Mouse (Mus musculus): ENCODE results near the gene Umodl1. TPM values are rescaled to one million over a fixed set of nuclear protein-coding genes. Genes with fewer than 3 reads are reported as not detected.
A peak's percentile ranks its signal among the peaks of the same experiment; 100 is the strongest.

The Umodl1 gene
- polyA plus RNA-seq, 1 experiment, result 0.01 TPM

GRCm38 (mm10) chr17:31039626-31040025 is 85.2 kb downstream of the Umodl1 start:
- no peaks in the 10 kb centered on the region for H3K36me3 ChIP-seq (ENCODE audit: control insufficient read depth)
- H3K4me3 ChIP-seq (replicated peaks), result no peak overlapping the region
- no peaks in the 10 kb centered on the region for H3K9me3 ChIP-seq (ENCODE audit: control insufficient read depth, low read length)
- 0 out of 2 replicates have a peak, but pooled peaks cover under 1% of the 10 kb centered on the region for H3K27me3 ChIP-seq (ENCODE audit: control insufficient read depth)
- TF ChIP-seq TAL1 (IDR thresholded peaks at IDR 0.05; ENCODE audit: low read length), result no peak
- no peak for TF ChIP-seq GATA1 (IDR thresholded peaks at IDR 0.05; ENCODE audit: low read length)
- H3K4me1 ChIP-seq (ENCODE audit: control insufficient read depth), result peaks cover 30% of the 10 kb centered on the region

- peaks cover 25% of the 10 kb centered on the region for H3K4me1 ChIP-seq (ENCODE audit: control insufficient read depth)
These were observed 86.0 kb downstream of the Umodl1 start for GRCm38 (mm10) chr17:31040421-31040820.

GRCm38 (mm10) chr17:31042751-31043150 is 88.3 kb downstream of the Umodl1 start:
- H3K36me3 ChIP-seq (ENCODE audit: control insufficient read depth), result no peaks in the 10 kb centered on the region
- peaks cover 20% of the 10 kb centered on the region for H3K4me1 ChIP-seq (ENCODE audit: control insufficient read depth)
- H3K9me3 ChIP-seq (ENCODE audit: control insufficient read depth, low read length), result no peaks in the 10 kb centered on the region
- TF ChIP-seq GATA1 (IDR thresholded peaks at IDR 0.05; ENCODE audit: low read length) (no peak), TAL1 (IDR thresholded peaks at IDR 0.05; ENCODE audit: low read length) (no peak)
- no peak overlapping the region for H3K4me3 ChIP-seq (replicated peaks)
- H3K27me3 ChIP-seq (ENCODE audit: control insufficient read depth), result 0 out of 2 replicates have a peak, but pooled peaks cover 2% of the 10 kb centered on the region

More at GRCm38 (mm10) chr17:31040421-31040820, 86.0 kb downstream of the Umodl1 start:
- Histone ChIP-seq H3K9me3 (ENCODE audit: control insufficient read depth, low read length) (no peaks in the 10 kb centered on the region), H3K4me3 (replicated peaks) (no peak overlapping the region), H3K36me3 (ENCODE audit: control insufficient read depth) (no peaks in the 10 kb centered on the region), H3K27me3 (ENCODE audit: control insufficient read depth) (0 out of 2 replicates have a peak, but pooled peaks cover 2% of the 10 kb centered on the region)
- TF ChIP-seq TAL1 (IDR thresholded peaks at IDR 0.05; ENCODE audit: low read length) (no peak), GATA1 (IDR thresholded peaks at IDR 0.05; ENCODE audit: low read length) (no peak)

GRCm38 (mm10) chr17:31057151-31057890 is 102.9 kb downstream of the Umodl1 start, which contains the start of gene Abcg1:
Gene Abcg1 (plus strand): TSS chr17:31057675.
- Histone ChIP-seq H3K4me3 (replicated peaks) (peak within 1 kb of the TSS; percentile 60), H3K4me1 (ENCODE audit: control insufficient read depth) (peaks cover 43% of the 10 kb centered on the region), H3K27me3 (ENCODE audit: control insufficient read depth) (peaks cover 50% of the 10 kb centered on the region), H3K9me3 (ENCODE audit: control insufficient read depth, low read length) (peaks cover 13% of the 10 kb centered on the region), H3K36me3 (ENCODE audit: control insufficient read depth) (no peaks in the 10 kb centered on the region)
- TF ChIP-seq GATA1 (IDR thresholded peaks at IDR 0.05; ENCODE audit: low read length) (no peak), TAL1 (IDR thresholded peaks at IDR 0.05; ENCODE audit: low read length) (no peak)

- Histone ChIP-seq H3K27me3 (ENCODE audit: control insufficient read depth) (peaks cover 50% of the 10 kb centered on the region), H3K4me3 (replicated peaks) (peak overlapping the region; percentile 60), H3K4me1 (ENCODE audit: control insufficient read depth) (peaks cover 43% of the 10 kb centered on the region), H3K36me3 (ENCODE audit: control insufficient read depth) (no peaks in the 10 kb centered on the region), H3K9me3 (ENCODE audit: control insufficient read depth, low read length) (peaks cover 9% of the 10 kb centered on the region)
- no peak for TF ChIP-seq TAL1 (IDR thresholded peaks at IDR 0.05; ENCODE audit: low read length)
- TF ChIP-seq GATA1 (IDR thresholded peaks at IDR 0.05; ENCODE audit: low read length), result no peak
These were observed 103.7 kb downstream of the Umodl1 start for GRCm38 (mm10) chr17:31057891-31058744.

- no peaks in the 10 kb centered on the region for H3K36me3 ChIP-seq (ENCODE audit: control insufficient read depth)
- no peak for TF ChIP-seq TAL1 (IDR thresholded peaks at IDR 0.05; ENCODE audit: low read length)
- no peak for TF ChIP-seq GATA1 (IDR thresholded peaks at IDR 0.05; ENCODE audit: low read length)
- H3K27me3 ChIP-seq (ENCODE audit: control insufficient read depth), result peaks cover 50% of the 10 kb centered on the region
- peaks cover 3% of the 10 kb centered on the region for H3K9me3 ChIP-seq (ENCODE audit: control insufficient read depth, low read length)
- H3K4me1 ChIP-seq (ENCODE audit: control insufficient read depth), result peaks cover 46% of the 10 kb centered on the region
- H3K4me3 ChIP-seq (replicated peaks), result peak overlapping the region; percentile 60
These were observed 104.3 kb downstream of the Umodl1 start for GRCm38 (mm10) chr17:31058745-31059085.

GRCm38 (mm10) chr17:31060196-31060587 is 105.8 kb downstream of the Umodl1 start:
- Histone ChIP-seq H3K4me3 (replicated peaks) (no peak overlapping the region), H3K9me3 (ENCODE audit: control insufficient read depth, low read length) (no peaks in the 10 kb centered on the region; the same call in 1 of the 2 replicates), H3K4me1 (ENCODE audit: control insufficient read depth) (peaks cover 48% of the 10 kb centered on the region), H3K36me3 (ENCODE audit: control insufficient read depth) (no peaks in the 10 kb centered on the region), H3K27me3 (ENCODE audit: control insufficient read depth) (peaks cover 47% of the 10 kb centered on the region)
- TF ChIP-seq GATA1 (IDR thresholded peaks at IDR 0.05; ENCODE audit: low read length) (no peak), TAL1 (IDR thresholded peaks at IDR 0.05; ENCODE audit: low read length) (no peak)

Other genes starting within 250 kb of the Umodl1 start
- not detected in 2 replicates for gene Glp1r, start 52.8 kb upstream of the Umodl1 start, polyA plus RNA-seq (2012)
- 0.05 and 0.09 TPM in 2 replicates for gene Abcg1, start 103.0 kb downstream of the Umodl1 start, polyA plus RNA-seq (2012)
- gene Tff3, start 175.0 kb downstream of the Umodl1 start, polyA plus RNA-seq (2012), result not detected in 2 replicates
- gene Tff2, start 189.6 kb downstream of the Umodl1 start, polyA plus RNA-seq (2012), result not detected in 2 replicates
- gene Tff1, start 210.6 kb downstream of the Umodl1 start, polyA plus RNA-seq (2012), result not detected in 2 replicates
- gene Tmprss3, start 244.3 kb downstream of the Umodl1 start, polyA plus RNA-seq (2012), result not detected in 2 replicates